Mouse (Mus musculus) bone marrow macrophage, adult 2 months (primary cell): ENCODE data around the gene Knop1.

Experiments used
- CTCF ChIP-seq: IDR thresholded peaks from 2 replicates; pipeline ENCODE4 v1.5.1; 2012; ENCODE audit warnings: low read depth, mild to moderate bottlenecking, low read length, moderate library complexity
- POLR2A ChIP-seq: IDR thresholded peaks from 2 replicates; pipeline ENCODE4 v1.6.1; 2012; ENCODE audit warnings: mild to moderate bottlenecking, low read depth, low read length, borderline replicate concordance

DNA sequence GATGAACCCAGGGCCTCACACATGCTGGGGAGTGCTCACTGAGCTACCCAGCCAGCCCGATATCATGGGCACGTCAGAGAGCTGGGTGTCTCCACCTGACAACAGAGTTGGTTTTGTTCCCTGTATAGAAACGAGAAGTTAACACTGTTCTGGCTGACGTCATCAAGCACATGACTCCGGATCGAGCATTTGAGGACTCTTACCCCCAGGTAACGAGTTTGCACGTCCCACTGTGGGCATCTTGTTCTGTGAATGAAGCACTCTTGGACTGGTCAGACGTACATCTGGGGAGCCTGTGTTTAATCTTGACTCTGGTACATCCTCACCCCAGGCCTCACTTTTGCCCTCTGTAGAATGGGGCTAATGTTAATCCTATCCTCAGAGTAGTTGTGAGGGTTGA lies 59.2 kb downstream of the Knop1 start:
- TF ChIP-seq CTCF, result no peak
- no peak for TF ChIP-seq POLR2A
